Mouse (Mus musculus): ENCODE data around the gene Inpp5e.

Inpp5e gene

GRCm38 (mm10) chr2:26408515-26409356 is at the start of gene Inpp5e:
Inpp5e (minus strand) TSS chr2:26409203.
- DNase-seq (ENCODE audit: low spot score) = peak; percentile 99

DNA sequence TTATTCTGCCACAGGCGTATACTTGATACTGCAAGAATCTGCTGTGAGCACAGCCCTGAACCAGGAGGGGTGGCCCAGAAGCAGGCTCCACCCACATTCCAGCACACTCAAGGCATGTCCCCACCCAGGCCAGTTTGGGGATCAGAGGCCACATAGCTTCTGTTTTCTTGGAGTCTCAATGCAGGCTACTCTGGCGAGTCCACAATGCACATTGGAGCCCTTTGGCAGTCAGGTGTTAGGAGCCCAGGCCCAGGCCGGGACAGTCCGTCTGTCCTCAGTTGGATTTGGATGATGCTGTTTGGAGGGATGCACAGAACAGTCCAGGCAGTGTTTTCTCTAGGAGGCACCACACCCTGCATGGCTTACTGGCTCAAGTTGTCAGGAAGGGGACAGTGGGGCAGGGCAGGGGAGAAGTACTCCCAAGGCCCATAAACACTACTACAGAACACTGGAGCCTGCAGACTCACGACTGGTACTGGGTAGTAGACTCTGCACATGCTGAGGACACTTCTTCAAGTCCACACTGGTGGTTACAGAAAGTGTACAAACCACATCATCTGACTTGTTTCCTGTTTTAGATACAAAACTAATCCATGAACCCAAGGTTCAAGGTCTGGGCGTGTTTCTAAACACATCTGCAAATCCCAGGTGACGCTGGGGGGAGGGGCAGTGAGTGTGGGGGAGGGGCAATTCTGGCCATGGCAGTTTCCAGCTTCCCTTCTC is 49.6 kb upstream of the Inpp5e start:
- no peak for DNase-seq (ENCODE audit: low spot score)

DNA sequence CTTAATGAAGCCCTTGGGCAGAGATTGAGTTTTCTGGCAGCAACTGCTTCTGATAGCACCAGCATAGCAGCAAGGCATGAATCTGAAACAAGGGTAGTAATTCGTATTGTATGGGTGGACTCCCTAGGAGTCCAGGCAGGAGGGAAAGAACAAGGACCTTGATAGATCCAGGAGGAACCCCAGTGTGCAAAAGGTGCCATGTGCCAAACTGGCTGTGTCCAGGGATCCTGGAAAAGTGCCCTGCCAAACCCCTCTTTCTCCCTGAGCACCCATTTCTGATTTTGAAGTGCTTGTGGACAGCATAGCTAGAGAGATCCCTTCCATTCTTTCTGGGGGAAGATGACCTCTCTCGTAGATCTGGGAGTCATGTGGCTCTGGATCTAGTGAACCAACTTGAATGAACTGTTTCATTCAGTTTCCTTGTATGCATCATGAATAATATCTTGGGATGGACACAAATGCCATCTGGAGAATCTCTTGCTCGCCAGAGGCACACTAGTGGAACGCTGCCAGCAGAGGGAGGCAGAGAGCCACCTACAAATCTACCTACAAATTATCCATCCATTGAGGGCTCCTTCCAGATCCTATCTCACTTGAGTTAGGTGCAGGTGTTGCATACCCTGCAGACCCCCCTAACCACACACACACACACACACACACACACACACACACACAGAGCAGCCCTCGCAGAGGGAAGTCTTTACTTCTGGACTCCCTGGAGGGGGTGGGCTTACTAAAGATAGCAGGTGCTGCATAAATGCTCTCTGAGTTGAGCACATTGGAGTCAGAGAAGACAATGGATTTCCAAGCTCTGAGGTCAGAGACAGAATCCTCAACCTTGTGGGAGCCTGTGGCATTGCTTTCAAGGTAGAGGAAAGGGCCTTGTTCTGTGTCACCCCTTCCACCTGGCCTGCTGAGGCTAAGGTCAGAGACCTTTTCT is 40.4 kb upstream of the Inpp5e start:
- peak; percentile 70 for DNase-seq (ENCODE audit: low spot score)

- DNase-seq (ENCODE audit: low spot score) = no peak
These were observed 38.4 kb upstream of the Inpp5e start for GRCm38 (mm10) chr2:26447451-26447850.

DNA sequence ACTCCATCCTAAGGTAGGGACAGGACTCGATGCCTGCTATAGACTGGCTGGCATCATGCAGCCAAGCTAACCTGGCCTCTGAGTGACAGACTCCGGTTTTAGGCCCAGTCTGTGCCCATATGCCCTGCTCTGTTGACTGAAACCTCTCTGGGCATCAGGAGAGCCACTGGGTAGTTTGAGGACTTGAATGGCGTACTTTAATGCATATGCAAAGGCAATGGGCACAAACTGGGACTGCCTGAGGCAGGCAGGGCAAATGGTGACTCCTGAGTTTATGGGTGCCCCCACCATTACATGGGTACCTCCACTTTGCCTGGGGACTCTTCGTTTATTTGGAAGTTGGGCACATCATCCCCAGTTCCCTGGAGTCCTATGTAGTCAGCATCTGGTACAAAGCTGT is 37.7 kb upstream of the Inpp5e start:
- DNase-seq (ENCODE audit: low spot score) = no peak

DNA sequence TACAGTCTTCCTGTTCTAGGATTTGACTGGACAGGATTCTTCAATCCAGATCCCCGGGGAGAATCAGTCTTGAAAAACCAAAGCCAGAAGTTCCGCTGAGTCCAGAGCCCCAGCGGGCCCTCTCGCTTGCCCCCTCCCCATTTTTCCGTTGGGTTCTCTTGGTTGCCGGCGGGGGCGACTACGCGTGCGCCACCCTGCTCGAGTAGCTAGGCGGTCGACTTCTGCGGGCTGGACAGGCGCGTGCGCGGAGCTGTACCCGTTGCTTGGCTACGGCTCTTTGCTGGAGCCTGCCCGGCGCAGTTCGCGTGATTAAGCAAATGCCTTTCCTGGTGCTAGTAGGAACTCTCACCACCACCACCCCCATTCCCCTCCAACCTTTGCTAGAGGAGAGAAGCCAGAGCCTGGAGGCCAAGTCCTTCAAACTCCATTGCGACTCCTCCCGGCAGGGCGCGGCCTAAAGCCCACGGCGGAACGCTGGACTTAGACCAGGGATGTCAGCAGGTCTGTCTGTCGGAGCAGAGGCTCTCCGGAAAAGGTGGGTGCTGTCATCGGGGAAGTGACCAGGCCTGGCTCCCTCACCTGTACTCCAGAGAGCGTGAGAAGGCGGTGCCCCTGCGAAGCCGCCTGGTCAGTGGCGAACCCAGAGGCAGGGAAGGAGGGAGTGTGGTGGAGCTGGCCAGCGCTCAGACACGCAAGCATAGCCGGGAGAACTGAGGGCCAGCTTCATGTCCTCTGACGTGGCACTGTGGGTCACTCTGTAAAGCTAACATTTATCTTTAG is 36.9 kb upstream of the Inpp5e start:
- peak; percentile 80 for DNase-seq (ENCODE audit: low spot score)

GRCm38 (mm10) chr2:26444946-26445665 is 36.1 kb upstream of the Inpp5e start, which contains the start of gene Sec16a:
Sec16a (minus strand) TSS chr2:26445216.
- DNase-seq (ENCODE audit: low spot score) = peak; percentile 99

- no peak for DNase-seq (ENCODE audit: low spot score)
These were observed 35.4 kb upstream of the Inpp5e start for GRCm38 (mm10) chr2:26444368-26444767.

- DNase-seq (ENCODE audit: low spot score) = no peak
These were observed 34.9 kb upstream of the Inpp5e start for GRCm38 (mm10) chr2:26443876-26444275.

DNA sequence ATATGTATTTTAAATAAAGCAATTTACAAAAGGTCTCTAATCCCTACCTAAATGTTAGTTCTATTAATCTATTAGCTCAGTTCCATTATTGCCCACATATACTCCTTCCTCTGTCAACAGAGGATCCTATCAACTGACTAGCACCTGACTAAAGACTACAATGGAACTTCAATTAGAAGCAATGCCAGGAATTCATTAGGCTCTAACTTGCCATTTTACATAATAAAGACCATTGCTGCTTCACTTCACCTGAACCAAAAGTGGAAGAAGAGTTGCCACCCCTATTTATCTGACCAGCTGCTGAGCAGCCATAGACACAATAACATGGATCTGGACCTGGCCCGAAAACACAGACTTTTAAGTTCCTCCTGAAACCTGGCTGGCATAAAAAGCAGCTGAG is 33.8 kb upstream of the Inpp5e start:
- DNase-seq (ENCODE audit: low spot score) = no peak

- DNase-seq (ENCODE audit: low spot score) = no peak
These were observed 32.7 kb upstream of the Inpp5e start for GRCm38 (mm10) chr2:26441688-26442087.

DNA sequence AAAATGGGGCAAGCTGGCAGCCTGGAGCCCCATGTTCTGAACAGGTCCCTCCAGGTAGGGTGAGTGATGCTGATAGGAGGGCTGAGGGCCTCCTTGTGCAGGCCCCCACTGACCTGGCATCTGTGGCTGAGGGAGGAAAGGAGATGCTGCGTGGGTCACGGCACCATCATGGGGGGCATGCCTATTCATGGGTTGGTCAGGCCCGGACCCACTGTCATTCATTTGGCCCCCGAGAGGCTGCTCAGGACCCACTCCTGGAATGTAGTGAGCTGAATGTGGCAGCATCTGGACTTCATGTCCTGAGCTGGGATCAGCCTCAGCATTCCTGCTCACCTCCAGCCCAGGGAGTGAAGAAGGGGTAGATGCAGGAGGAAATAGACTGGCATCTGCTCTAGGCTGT is 32.3 kb upstream of the Inpp5e start:
- DNase-seq (ENCODE audit: low spot score) = no peak

DNA sequence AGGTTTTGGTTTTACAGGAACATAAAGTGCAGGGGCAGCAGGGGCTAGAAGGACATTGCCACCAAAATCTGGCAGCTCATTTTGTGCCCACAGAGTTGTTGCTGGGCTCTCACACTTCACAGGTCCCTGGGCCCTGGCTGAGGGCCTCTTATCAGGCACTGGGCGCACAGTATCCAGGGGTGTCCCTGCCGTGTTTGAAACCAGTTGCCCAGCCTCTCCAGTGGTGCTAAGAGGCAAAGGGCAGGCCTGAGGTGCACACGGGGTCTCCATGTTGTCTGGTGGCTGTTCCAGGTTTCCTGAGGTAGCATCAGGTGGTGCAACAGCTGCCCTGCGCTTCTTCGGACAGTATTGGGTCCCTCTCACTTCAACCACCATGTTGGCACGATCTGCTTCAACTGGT is 30.7 kb upstream of the Inpp5e start:
- DNase-seq (ENCODE audit: low spot score) = no peak

GRCm38 (mm10) chr2:26438373-26438772 is 29.4 kb upstream of the Inpp5e start:
- DNase-seq (ENCODE audit: low spot score) = no peak

- no peak for DNase-seq (ENCODE audit: low spot score)
These were observed 28.2 kb upstream of the Inpp5e start for GRCm38 (mm10) chr2:26437221-26437620.

DNA sequence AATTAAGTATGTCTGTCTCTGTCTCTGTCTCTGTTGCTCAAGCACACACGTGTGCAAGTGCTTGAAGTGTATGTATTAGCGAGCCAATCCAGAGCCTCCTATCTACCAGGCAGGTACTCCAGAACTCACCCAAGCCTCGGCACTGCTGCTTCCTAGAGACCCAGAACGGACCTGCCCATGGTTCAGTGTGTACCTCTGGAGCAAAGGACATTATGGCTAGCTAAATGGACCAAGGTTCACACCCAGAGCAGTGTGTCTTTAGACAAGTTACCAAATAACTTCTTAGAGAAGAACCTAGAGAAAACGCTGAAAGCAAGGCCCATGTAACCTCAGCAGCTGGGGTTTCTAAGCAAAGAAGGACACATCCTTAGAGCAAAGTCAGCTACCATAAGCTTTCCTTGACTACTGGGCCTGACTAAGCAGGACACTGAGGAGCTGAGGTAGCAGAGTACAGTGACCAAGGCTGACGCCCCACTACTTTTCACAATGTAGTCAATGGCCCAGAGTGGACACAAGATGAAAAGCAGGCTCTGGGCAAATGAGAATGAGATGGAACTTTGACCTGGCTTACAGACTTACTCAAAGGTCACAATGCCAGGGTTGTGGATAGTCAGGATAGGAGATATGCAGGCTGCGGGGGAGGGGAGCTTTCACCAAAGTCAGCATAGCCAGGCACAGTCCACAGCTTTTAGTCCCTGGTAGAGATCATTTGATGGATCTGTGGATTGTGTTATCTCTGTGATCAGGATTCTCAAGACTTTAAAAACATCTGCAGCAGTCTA is 26.0 kb upstream of the Inpp5e start:
- DNase-seq (ENCODE audit: low spot score) = no peak

DNA sequence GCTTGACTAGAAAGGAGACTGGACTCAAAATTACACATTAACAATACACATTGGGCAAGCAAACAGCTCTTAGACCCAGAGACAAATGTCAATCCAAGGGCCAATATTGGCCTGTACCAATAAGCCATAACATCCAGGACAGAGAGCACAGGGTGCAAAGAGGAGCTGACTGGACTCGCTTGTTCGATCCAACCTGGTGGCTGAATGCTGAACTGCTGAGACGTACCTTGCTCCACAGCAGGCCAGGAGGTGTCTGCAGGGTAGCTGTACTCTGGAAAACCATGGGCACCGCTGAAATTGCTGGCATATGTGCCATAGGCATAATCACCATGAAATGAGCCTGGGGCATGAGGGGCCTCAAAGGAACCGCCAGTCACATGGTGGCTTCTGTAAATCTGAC is 20.8 kb upstream of the Inpp5e start:
- no peak for DNase-seq (ENCODE audit: low spot score)

- DNase-seq (ENCODE audit: low spot score) = no peak
These were observed 15.5 kb upstream of the Inpp5e start for GRCm38 (mm10) chr2:26424541-26424940.

GRCm38 (mm10) chr2:26423086-26423485 is 14.1 kb upstream of the Inpp5e start:
- no peak for DNase-seq (ENCODE audit: low spot score)

GRCm38 (mm10) chr2:26421969-26422368 is 13.0 kb upstream of the Inpp5e start:
- no peak for DNase-seq (ENCODE audit: low spot score)
